Mouse (Mus musculus): ENCODE measurements at regions not wholly inside any gene's neighbourhood (a gene's known extent, or its start where the extent isn't known, plus 50 kb on each side); places are given as distances from the start of the nearest gene placed in this dataset.
A peak's percentile ranks its signal among the peaks of the same experiment; 100 is the strongest.
"Not testable (repeated sequence)": the region's sequence is repeated elsewhere in the genome, so short reads cannot be mapped to it uniquely, and the experiment has no call there.

GRCm38 (mm10) chr4:51868250-51868649, 570.8 kb upstream of the Smc2 start:
- DNase-seq (ENCODE audit: low spot score in 2 of 2), result no peak

- DNase-seq (ENCODE audit: low spot score in 2 of 2), result not testable (repeated sequence)
Measured at GRCm38 (mm10) chr4:51868716-51869115, 570.3 kb upstream of the Smc2 start.

DNA sequence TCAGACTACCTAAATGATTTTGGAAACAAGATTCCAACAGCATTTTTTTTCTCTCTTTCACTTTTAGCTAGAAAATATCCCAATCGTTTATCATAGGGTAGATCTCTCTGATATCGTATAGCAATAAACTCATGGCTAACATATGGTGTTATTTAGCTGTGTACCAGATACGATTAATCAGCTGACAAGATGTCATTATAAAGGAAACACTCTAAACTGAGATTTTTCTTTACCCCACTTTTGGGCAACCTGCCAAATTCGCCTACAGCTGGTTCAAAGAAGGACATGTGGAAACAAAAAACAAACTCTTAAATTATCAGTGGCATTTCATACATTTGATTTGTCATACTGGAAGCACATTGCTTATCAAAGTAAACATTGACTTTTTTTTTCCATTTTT, 553.6 kb upstream of the Smc2 start:
- no peak for DNase-seq (ENCODE audit: low spot score in 2 of 2)

DNA sequence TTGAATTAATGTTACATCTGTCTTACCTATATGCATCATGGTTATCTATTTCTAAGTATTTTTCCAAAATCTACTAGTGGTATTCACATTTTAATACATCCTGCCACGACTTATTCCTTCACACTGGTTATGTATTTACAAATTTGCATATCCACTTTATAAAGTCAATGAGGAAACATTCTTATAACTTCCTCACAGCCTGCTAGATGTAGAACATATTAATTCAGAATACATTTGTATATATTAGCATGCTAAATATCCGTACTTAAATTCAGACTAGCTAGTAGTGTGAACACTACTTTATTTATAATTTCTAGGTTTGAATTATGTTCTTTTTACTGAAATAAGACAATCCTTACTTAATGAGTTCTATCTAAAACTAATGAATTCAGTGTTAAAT, 549.8 kb upstream of the Smc2 start:
- DNase-seq (ENCODE audit: low spot score in 2 of 2), result no peak

- no peak for DNase-seq (ENCODE audit: low spot score in 2 of 2)
Measured at GRCm38 (mm10) chr4:51928245-51928644, 510.8 kb upstream of the Smc2 start.

DNA sequence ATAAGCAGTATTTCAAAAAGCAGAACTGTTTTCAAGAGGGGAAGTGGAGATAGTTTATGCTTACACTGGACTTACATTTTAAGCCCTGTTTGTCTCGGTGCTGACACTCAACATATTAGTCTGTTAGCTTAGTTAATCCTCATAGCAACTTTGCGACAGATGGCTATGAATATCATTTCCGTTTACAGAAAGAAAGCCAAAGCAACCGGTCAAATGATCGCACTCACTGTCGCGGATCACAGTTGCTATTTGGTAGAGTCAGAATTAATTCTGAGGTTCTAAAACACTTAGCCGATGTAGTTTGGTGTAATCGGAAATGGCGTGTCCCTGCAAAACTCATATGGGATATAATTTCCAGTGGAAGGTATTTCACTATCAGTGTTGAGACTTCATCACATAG, 469.3 kb upstream of the Smc2 start:
- DNase-seq (ENCODE audit: low spot score in 2 of 2), result no peak

GRCm38 (mm10) chr4:51978962-51979361, 460.1 kb upstream of the Smc2 start:
- DNase-seq (ENCODE audit: low spot score in 2 of 2), result peak in 1 of 2 experiments; percentile 6

DNA sequence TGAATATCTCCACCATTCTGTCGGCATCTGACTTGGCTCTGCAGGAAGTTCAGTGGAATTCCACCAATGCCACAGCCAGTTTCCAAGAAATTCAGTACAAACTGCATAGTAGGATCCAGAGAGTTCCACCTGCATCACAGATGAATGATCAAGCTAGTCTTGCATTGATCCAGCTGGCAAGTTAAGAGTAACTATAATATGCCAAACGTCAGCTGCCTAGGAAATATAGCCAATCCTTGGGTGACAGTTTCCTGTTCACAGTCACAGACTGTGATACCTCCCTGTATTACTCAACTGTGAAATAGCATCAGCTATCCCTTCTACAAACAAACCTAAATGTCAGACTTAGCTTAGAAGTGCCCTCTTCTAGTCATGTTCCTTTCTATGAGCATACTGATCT, 446.6 kb upstream of the Smc2 start:
- no peak for DNase-seq (ENCODE audit: low spot score in 2 of 2)

DNA sequence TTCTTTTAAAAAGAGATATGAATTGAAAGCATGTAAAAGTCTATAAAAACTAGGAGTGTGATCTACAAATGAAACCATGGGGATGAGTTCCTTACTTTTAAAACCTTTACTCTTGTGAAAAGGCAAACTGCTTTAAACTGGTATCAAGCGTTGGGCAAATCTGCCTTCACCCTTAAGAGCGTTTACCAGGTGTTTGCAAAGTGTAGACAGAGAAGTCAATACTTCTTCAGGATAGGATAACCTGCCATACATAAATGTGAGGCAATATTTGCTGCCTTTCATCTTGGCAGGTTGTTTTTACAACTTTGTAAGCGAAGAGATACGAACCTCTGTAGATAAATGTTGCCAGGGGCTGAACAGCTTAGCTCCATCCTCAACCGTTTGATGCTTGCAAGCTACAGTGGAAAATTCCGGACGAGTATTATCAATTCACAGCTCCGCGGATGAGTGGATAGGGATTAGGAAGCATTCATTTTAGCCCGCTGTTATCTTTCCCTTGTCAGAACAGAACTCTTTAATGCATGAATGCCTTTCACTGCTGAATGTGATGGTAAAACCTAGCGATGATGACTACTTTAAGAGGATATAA, 402.2 kb upstream of the Smc2 start:
- no peak for DNase-seq (ENCODE audit: low spot score in 2 of 2)

DNA sequence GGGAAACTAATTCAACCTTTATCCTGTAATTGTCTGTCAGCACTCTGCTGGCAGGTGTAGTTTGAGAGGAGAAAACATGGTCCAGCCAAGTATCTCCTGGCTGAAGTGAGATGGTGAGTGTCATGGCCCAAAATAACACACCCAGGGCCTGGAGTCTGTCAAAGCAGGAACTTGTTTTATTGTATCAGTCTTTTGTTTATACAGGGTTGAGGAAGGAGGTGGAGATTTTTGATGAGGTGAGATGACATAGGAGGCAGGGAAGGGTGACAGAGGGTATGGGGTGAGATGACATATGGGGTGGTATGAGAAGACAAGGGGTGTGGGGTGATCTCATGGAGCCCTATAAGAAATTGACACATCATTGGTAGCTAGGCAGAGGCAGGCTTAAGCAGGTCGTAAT, 395.6 kb upstream of the Smc2 start:
- DNase-seq (ENCODE audit: low spot score in 2 of 2), result no peak

DNA sequence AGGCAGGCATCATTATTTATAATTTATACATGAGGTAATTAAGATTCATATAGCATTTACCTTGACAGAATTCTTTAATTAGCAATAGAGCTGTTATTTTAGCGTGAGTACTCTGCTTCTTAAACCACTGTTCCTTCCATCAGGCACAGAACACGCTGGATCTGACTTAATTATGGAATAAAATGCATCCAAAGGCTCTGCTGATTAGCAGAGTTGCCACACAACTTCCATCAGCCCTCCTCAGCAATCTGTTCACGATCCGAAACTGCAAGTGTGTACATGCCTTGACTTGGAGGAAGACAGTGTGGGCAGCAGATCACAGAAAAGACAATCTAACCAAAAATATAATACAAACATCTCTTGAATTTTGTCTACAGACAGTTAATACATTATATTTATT, 388.1 kb upstream of the Smc2 start:
- DNase-seq (ENCODE audit: low spot score in 2 of 2), result no peak

DNA sequence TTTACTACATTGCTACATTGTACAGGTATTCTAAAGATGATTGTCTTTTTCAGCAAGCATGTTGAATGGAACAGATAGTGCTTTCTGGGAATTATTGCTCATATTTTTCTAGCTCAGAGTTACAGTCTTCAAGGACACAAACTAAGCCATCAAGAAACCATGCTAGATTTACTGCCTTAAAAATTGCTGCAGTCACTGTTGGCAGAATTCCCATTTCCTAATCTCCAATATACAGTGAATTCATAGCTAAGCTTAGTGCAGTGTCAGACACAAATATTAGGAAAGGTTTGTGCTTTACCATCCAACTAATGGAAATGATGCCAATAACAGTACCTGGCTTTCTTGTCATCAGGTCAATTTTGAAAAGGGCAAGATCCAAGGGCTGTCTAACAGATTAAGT, 383.0 kb upstream of the Smc2 start:
- no peak for DNase-seq (ENCODE audit: low spot score in 2 of 2)

DNA sequence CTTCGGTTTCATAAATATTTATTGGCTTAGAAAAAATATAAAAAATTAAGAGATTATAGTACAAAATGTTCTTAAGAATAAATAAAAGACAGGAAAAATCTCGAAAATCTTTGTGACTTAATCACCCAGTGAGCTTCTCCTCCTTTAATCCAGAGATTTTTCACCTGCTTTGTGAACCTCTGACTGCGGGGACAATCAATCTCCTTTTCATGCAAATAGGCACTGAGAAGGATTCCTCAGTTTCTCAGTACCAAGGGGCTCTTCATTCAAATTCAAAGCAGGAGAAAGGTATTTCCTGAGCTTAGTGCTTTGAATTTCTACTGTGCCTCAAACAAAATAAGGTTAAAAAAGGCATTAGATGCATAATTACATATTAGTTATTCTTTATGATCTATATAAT, 379.0 kb upstream of the Smc2 start:
- DNase-seq (ENCODE audit: low spot score in 2 of 2), result no peak

DNA sequence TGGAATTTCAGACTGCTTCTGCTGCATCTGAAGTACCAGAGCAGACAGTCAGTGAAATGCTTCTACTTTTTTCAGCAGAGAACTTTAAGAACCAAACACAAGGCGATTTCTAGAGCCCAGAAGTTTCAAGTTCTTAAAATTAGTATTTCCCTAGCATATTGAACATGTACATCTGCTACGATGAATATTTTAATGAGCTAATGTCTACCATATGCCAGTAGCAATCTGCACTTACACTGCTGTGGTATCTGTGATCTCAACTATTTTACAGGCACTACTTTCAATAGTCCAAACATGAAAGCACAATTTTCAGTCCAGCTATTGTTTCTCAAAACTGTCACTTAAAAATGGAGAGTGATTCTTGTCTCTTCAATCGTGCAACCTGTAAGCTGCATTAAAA, 339.9 kb upstream of the Smc2 start:
- DNase-seq (ENCODE audit: low spot score in 2 of 2), result no peak

DNA sequence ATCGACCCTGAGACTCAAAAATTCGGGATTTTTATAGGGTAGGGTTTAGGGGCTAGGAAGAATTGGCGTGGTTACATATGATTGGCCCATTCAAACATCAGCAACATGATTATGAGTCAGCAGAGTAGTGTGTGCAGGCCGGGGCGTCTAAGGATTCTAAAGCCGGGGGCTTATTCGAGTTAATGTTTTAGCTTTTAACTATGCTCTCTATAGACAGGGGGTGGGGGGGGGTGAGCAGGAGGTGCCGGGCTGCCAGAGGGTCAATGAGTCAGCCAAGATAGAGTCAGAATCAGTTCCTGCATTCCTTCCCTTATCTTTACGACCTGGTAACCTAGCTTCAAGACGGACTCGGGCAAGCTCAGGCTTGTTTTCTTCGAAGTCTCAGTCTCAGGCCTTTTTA, 333.2 kb upstream of the Smc2 start:
- DNase-seq (ENCODE audit: low spot score in 2 of 2), result no peak

DNA sequence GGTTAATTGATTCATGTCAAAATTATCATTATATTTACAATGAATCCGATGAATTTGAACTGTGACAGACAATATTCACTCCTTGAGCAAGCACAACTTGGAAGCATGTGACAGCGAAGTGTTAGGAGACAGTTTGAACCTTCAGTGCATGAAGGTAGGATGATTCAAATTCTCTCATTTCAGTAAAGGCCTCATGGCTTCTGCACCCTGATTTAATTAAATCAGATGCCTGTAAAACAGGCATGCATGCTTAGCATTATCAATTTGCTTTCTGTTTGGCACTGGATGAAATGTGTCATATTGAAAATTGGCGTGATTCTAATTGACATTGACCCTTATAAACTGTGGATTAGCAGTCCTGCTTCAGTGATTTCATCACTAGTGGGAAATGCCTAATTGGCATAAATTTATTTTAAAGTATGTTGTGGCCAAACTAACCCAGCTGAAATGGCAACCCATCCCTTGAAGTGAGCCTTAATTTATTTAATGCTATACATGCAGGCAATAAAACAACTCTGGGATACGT, 321.2 kb upstream of the Smc2 start:
- DNase-seq (ENCODE audit: low spot score in 2 of 2), result no peak

DNA sequence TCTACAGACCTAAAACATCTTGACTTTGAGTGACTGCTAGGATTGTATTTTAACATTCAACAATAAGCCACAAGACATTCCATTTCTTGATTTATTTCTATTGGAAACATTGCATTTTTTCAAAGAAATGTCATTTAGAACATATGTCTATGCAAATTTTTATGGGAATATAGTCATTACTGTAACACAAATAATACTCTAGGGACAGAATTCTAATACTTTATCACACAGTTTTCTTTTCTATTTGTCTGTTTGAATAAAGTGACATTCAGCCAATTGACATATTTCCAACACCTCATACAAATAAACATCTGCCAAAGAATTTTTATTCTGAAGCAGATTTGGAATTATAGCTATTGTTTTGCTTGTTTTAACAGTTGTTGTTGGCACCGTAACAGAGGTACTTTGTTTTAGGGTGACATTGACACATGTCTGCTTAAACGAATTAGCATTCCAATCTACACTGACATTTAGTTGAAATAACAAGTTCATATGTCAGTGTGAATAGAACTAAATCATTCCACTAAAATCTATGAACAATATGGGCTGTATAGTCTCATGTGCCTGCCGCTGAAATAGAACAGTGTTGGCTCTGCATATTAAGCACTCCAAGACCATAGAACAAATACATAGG, 320.5 kb upstream of the Smc2 start:
- no peak for DNase-seq (ENCODE audit: low spot score in 2 of 2)

DNA sequence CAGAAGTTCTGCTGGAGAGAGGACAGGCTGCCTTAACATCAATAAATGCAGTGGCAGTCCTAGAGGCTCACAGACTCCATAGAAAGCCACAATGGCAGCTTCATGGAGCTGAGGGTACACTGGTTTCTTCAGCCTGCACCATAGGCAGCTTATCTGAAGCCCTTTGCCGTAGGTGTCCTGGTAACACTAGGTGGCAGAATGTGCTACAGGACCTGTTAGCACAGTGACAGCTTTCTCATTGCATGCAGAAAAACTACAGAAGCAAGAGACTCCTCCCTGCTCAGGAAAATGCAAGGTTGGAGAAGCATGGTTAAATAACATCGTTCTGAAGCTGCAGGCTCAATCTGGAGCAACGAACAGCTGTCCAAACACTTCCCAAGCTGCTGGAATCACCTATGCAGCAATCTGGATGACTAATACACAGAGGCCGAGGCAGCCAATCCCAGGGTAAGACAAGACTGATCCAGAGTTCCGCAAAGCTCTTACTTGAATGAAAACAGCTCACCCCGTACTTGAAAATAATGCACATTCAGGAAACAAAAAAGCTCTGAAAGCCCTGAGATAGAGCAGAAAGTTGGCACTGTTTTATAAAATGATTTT, 286.4 kb upstream of the Smc2 start:
- DNase-seq (ENCODE audit: low spot score in 2 of 2), result no peak

- no peak for DNase-seq (ENCODE audit: low spot score in 2 of 2)
Measured at GRCm38 (mm10) chr4:52176240-52176639, 262.8 kb upstream of the Smc2 start.

- no peak for DNase-seq (ENCODE audit: low spot score in 2 of 2)
Measured at GRCm38 (mm10) chr4:52197777-52198176, 241.3 kb upstream of the Smc2 start.

DNA sequence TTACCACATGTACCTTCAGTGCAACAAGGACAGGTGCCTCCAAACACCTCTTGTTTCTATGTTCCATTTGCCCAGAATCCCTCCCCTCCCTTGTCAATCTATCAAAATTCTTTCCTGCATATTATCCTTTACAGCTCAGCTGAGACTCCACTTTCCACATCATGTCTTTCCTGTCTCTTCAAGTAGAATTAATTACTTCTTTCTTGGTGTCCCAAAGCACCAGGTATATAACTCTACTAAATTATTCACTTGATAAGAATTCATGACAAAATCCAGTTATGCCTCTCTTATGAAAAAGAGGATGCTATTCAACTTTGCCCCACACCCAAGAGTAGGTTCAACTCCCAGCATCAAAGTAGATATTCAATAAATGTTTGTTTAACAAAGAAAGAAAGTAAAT, 228.4 kb upstream of the Smc2 start:
- no peak for DNase-seq (ENCODE audit: low spot score in 2 of 2)

- no peak for DNase-seq (ENCODE audit: low spot score in 2 of 2)
Measured at GRCm38 (mm10) chr4:52211022-52211421, 228.0 kb upstream of the Smc2 start.

GRCm38 (mm10) chr4:52213363-52213762, 225.7 kb upstream of the Smc2 start:
- no peak for DNase-seq (ENCODE audit: low spot score in 2 of 2)

All from frontal cortex, postnatal 10 days (tissue).